Mouse (Mus musculus): ENCODE data around the gene Atp8b5.

DNA sequence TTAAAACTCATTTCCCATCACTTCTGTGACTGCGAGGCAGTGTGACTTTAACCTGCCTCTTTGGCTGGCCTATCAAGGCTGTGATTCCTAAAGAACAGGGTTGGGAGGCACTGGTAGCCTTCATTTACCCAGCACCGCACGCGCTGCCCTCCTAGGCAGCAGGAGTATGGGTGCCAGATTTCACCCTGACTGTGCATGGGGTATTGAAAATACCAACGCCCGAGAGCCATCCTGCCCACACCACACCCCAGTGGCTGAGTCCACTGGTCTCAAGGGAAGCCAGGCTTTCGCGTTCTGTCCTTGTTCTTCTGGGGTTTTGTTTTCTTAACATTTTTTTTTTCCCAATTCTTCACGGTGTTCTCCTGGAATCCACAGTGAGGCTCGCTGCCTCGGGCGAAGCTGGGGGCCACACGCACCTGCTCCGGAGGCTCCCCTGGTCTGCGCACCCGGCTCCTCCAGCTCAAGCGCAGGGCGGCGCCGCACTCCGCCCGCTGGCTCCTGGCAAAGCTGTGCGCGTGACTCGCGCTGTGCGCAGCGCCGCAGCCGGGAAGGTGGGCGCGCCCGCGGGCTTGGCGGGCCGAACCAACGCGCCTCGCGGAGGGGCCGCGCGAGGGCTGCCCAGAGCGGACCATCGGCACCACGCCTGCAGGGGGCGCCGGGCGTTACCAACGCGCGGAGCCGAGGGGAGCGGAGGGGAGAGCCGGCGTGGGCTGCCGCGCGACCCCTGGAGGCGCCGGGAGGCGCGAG lies 114.6 kb downstream of the Atp8b5 start, which contains the start of gene Rusc2:
- TF ChIP-seq CHD2 (IDR thresholded peaks at IDR 0.05; ENCODE audit: low read depth, low read length) (no peak), ZC3H11A (IDR thresholded peaks at IDR 0.05; ENCODE audit: borderline replicate concordance, low read depth, low read length) (no peak), MAFK (IDR thresholded peaks at IDR 0.05; ENCODE audit: insufficient read depth, low read depth, low read length) (no peak)
